Mouse (Mus musculus) MEL (cell line): ENCODE results near the gene Ube2g2. TPM values are rescaled to one million over a fixed set of nuclear protein-coding genes. Genes with fewer than 3 reads are reported as not detected.

Source experiments
- DNase-seq: peaks from one replicate; pipeline ENCODE4 v3.0.0; 2011; ENCODE audit warnings: low read depth, low spot score
- H3K27ac ChIP-seq: 2 replicates; pipeline ENCODE4 v1.5.1; 2012; ENCODE audit warnings: low read depth, mild to moderate bottlenecking, control low read depth, low read length, moderate library complexity; ENCODE audit not compliant: control insufficient read depth
- H3K27me3 ChIP-seq, 2 experiments: fragments of 150-350 bp in 1 of 2; sonication (generic) in 1 of 2; 2 replicates each; pipeline ENCODE4 v1.6.1; 2012; ENCODE audit warnings: low read length in 2 of 2, mild to moderate bottlenecking in 2 of 2, improper control_type of control experiment in 1 of 2, moderate library complexity in 1 of 2; ENCODE audit not compliant: insufficient read depth in 2 of 2, control insufficient read depth in 1 of 2
- H3K36me3 ChIP-seq, 2 experiments: 2 replicates each; pipeline ENCODE4 v1.6.1; 2012 to 2014; ENCODE audit warnings: low read length in 2 of 2, improper control_type of control experiment in 1 of 2, inconsistent platforms in 1 of 2, mild to moderate bottlenecking in 1 of 2; ENCODE audit not compliant: insufficient read depth in 2 of 2, control insufficient read depth in 1 of 2
- H3K4me1 ChIP-seq, 2 experiments: fragments of 150-350 bp in 1 of 2; sonication (generic) in 1 of 2; 2 replicates each; pipeline ENCODE4 v1.6.1; 2012; ENCODE audit warnings: low read length in 2 of 2, improper control_type of control experiment in 1 of 2, mild to moderate bottlenecking in 1 of 2; ENCODE audit not compliant: insufficient read depth in 2 of 2, control insufficient read depth in 1 of 2
- H3K4me3 ChIP-seq, 2 experiments: fragments of 150-350 bp in 1 of 2; sonication (generic) in 1 of 2; 2 replicates each; pipeline ENCODE4 v1.5.1; 2012; ENCODE audit warnings: low read depth in 2 of 2, low read length in 2 of 2, mild to moderate bottlenecking in 2 of 2, moderate library complexity in 2 of 2, control low read depth in 1 of 2, improper control_type of control experiment in 1 of 2; ENCODE audit not compliant: control insufficient read depth in 1 of 2, insufficient read depth in 1 of 2
- H3K79me2 ChIP-seq: 2 replicates; pipeline ENCODE4 v1.6.1; 2012; ENCODE audit warnings: mild to moderate bottlenecking, low read length, moderate library complexity; ENCODE audit not compliant: control insufficient read depth, poor library complexity, insufficient read depth
- H3K9ac ChIP-seq: 2 replicates; pipeline ENCODE4 v1.6.1; 2012; ENCODE audit warnings: low read depth, mild to moderate bottlenecking, control low read depth, low read length, moderate library complexity; ENCODE audit not compliant: control insufficient read depth, poor library complexity, severe bottlenecking
- H3K9me3 ChIP-seq: fragments of 150-350 bp; sonication (generic); replicated peaks from 2 replicates; pipeline ENCODE4 v1.6.1; 2012; ENCODE audit warnings: mild to moderate bottlenecking, low read length, improper control_type of control experiment, moderate library complexity; ENCODE audit not compliant: insufficient read depth
- BHLHE40 ChIP-seq: IDR thresholded peaks from 2 replicates; pipeline ENCODE4 v1.6.1; 2012; ENCODE audit warnings: low read depth, mild to moderate bottlenecking, inconsistent platforms, low read length, improper control_type of control experiment, borderline replicate concordance
- E2F4 ChIP-seq: IDR thresholded peaks from 2 replicates; pipeline ENCODE4 v1.6.1; 2011; ENCODE audit warnings: low read depth, low read length, improper control_type of control experiment, borderline replicate concordance
- ELF1 ChIP-seq: IDR thresholded peaks from 2 replicates; pipeline ENCODE4 v1.6.1; 2014; ENCODE audit warnings: low read depth, mild to moderate bottlenecking, inconsistent platforms, low read length, improper control_type of control experiment, moderate library complexity
- EP300 ChIP-seq, 2 experiments: IDR thresholded peaks; 2 replicates each; pipeline ENCODE4 v1.6.1; 2011; ENCODE audit warnings: improper control_type of control experiment in 2 of 2, low read length in 2 of 2, low read depth in 1 of 2, mild to moderate bottlenecking in 1 of 2
- GATA1 ChIP-seq: IDR thresholded peaks from 2 replicates; pipeline ENCODE4 v1.6.1; 2011; ENCODE audit warnings: low read depth, low read length, improper control_type of control experiment
- HCFC1 ChIP-seq: IDR thresholded peaks from 2 replicates; pipeline ENCODE4 v1.6.1; 2012; ENCODE audit warnings: low read depth, mild to moderate bottlenecking, inconsistent platforms, low read length, improper control_type of control experiment, moderate library complexity
- JUND ChIP-seq: IDR thresholded peaks from 2 replicates; pipeline ENCODE4 v1.6.1; 2011; ENCODE audit warnings: low read depth, mild to moderate bottlenecking, improper control_type of control experiment, low read length
- KAT2A ChIP-seq: conservative IDR thresholded peaks from 2 replicates; pipeline ENCODE4 v1.6.1; 2012; ENCODE audit warnings: low read depth, low read length, improper control_type of control experiment, inconsistent platforms
- MAFK ChIP-seq: IDR thresholded peaks from 2 replicates; pipeline ENCODE4 v1.6.1; 2011; ENCODE audit warnings: low read depth, mild to moderate bottlenecking, low read length, improper control_type of control experiment, borderline replicate concordance
- MAX ChIP-seq: IDR thresholded peaks from 2 replicates; pipeline ENCODE4 v1.6.1; 2011; ENCODE audit warnings: low read length, improper control_type of control experiment
- MXI1 ChIP-seq: IDR thresholded peaks from 2 replicates; pipeline ENCODE4 v1.6.1; 2011; ENCODE audit warnings: mild to moderate bottlenecking, low read depth, low read length, improper control_type of control experiment
- NELFE ChIP-seq: IDR thresholded peaks from 2 replicates; pipeline ENCODE4 v1.6.1; 2011; ENCODE audit warnings: low read depth, low read length, improper control_type of control experiment
- POLR2A ChIP-seq, 2 experiments: IDR thresholded peaks; 2 replicates each; pipeline ENCODE4 v1.6.1; 2011 to 2012; ENCODE audit warnings: low read length in 2 of 2, mild to moderate bottlenecking in 2 of 2, control low read depth in 1 of 2, improper control_type of control experiment in 1 of 2, low read depth in 1 of 2, moderate library complexity in 1 of 2; ENCODE audit not compliant: control insufficient read depth in 1 of 2, insufficient read depth in 1 of 2, poor library complexity in 1 of 2
- POLR2AphosphoS2 ChIP-seq: IDR thresholded peaks from 2 replicates; pipeline ENCODE4 v1.6.1; 2011; ENCODE audit warnings: low read length, improper control_type of control experiment
- SMC3 ChIP-seq: IDR thresholded peaks from 2 replicates; pipeline ENCODE4 v1.6.1; 2011; ENCODE audit warnings: low read depth, low read length, improper control_type of control experiment
- TAL1 ChIP-seq: IDR thresholded peaks from 2 replicates; pipeline ENCODE4 v1.6.1; 2012; ENCODE audit warnings: mild to moderate bottlenecking, inconsistent platforms, low read length, moderate library complexity, mixed read lengths
- TCF12 ChIP-seq: IDR thresholded peaks from 2 replicates; pipeline ENCODE4 v1.6.1; 2014; ENCODE audit warnings: low read depth, mild to moderate bottlenecking, inconsistent platforms, low read length, improper control_type of control experiment, moderate library complexity
- USF1 ChIP-seq: IDR thresholded peaks from 2 replicates; pipeline ENCODE4 v1.6.1; 2014; ENCODE audit warnings: low read depth, mild to moderate bottlenecking, inconsistent platforms, low read length, improper control_type of control experiment, moderate library complexity
- ZC3H11A ChIP-seq: IDR thresholded peaks from 2 replicates; pipeline ENCODE4 v1.6.1; 2012; ENCODE audit warnings: low read depth, mild to moderate bottlenecking, inconsistent platforms, low read length, improper control_type of control experiment
- ZKSCAN1 ChIP-seq: IDR thresholded peaks from 2 replicates; pipeline ENCODE4 v1.6.1; 2012; ENCODE audit warnings: low read depth, mild to moderate bottlenecking, inconsistent platforms, low read length, improper control_type of control experiment, moderate library complexity
- ZMIZ1 ChIP-seq: IDR thresholded peaks from 2 replicates; pipeline ENCODE4 v1.6.1; 2012; ENCODE audit warnings: low read depth, mild to moderate bottlenecking, inconsistent platforms, low read length, improper control_type of control experiment, moderate library complexity
- ZNF384 ChIP-seq: IDR thresholded peaks from 2 replicates; pipeline ENCODE4 v1.6.1; 2012; ENCODE audit warnings: low read depth, mild to moderate bottlenecking, inconsistent platforms, low read length, improper control_type of control experiment
- polyA plus RNA-seq, 2 experiments: library from polyadenylated mRNA; stranded (reverse) in 1 of 2; unstranded in 1 of 2; fragments of >175 nt in 1 of 2; fragments of >200 nt in 1 of 2; gene quantifications; 2 replicates each; pipeline versions ENCODE4 v1.2.1 to v1.2.4; 2012; ENCODE audit warnings: low replicate concordance in 2 of 2, low read depth in 1 of 2; ENCODE audit not compliant: insufficient read length in 2 of 2, insufficient read depth in 1 of 2, missing spikeins in 1 of 2
- total RNA-seq: library from RNA; depleted of rRNA; stranded (reverse); fragments of 300-350 nt; gene quantifications from 2 replicates; pipeline ENCODE4 v1.2.3, GENCODE M21; 2012

Ube2g2 gene
- total and polyA plus RNA-seq, 3 experiments = 62.4 to 112 TPM; not detected in 1

- Histone ChIP-seq H3K79me2 (peaks cover 31% of the 10 kb centered on the region), H3K27me3 (no peaks in the 10 kb centered on the region), H3K9ac (no peak overlapping the region), H3K4me1 (peaks cover 5 to 16% of the 10 kb centered on the region in 2 experiments; a peak in 3 of 4 replicates), H3K4me3 (no peak overlapping the region), H3K27ac (no peak overlapping the region), H3K9me3 (no peaks in the 10 kb centered on the region), H3K36me3 (peaks cover 19 to 23% of the 10 kb centered on the region in 2 experiments)
- TF ChIP-seq POLR2A (IDR thresholded peaks at IDR 0.05; ENCODE audit: control insufficient read depth in 1 of 2, insufficient read depth in 1 of 2, low read depth in 1 of 2, low read length in 2 of 2, poor library complexity in 1 of 2) (no peak), ZC3H11A (no peak), ZNF384 (no peak), EP300 (IDR thresholded peaks at IDR 0.05; ENCODE audit: low read depth in 1 of 2, low read length in 2 of 2) (no peak), HCFC1 (no peak), BHLHE40 (no peak), KAT2A (no peak), JUND (no peak), TAL1 (no peak), MAFK (no peak), E2F4 (no peak)
- no peak for DNase-seq
Measured at GRCm38 (mm10) chr10:77610221-77610961, 11.7 kb upstream of the Ube2g2 start.

GRCm38 (mm10) chr10:77613409-77613808, 8.7 kb upstream of the Ube2g2 start:
- H3K79me2 ChIP-seq = peaks cover 9% of the 10 kb centered on the region
- no peaks in the 10 kb centered on the region for H3K9me3 ChIP-seq
- H3K4me3 ChIP-seq = no peak overlapping the region
- no peaks in the 10 kb centered on the region for H3K27me3 ChIP-seq
- H3K9ac ChIP-seq = no peak overlapping the region
- H3K27ac ChIP-seq = no peak overlapping the region
- DNase-seq = no peak
- H3K36me3 ChIP-seq = peaks cover 3 to 28% of the 10 kb centered on the region in 2 experiments
- TF ChIP-seq JUND = no peak
- no peak for TF ChIP-seq USF1
- TF ChIP-seq MAX = no peak
- no peak for TF ChIP-seq ZNF384
- no peak for TF ChIP-seq ELF1
- no peak for TF ChIP-seq POLR2AphosphoS2
- no peak for TF ChIP-seq NELFE
- TF ChIP-seq SMC3 = no peak
- TF ChIP-seq ZKSCAN1 = no peak
- no peak for TF ChIP-seq MXI1
- no peak for TF ChIP-seq GATA1
- TF ChIP-seq ZMIZ1 = no peak
- TF ChIP-seq KAT2A = no peak
- no peak for TF ChIP-seq TCF12
- TF ChIP-seq, all 39 proteins: peak for 0
- H3K4me1 ChIP-seq = no peaks in the 10 kb centered on the region
